In genomic region chr2:91462681-91463080, GRCm38 (mm10) we compare ENCODE assay signal across 8 mouse cellular contexts. TPM values are rescaled to one million over a fixed set of nuclear protein-coding genes. Genes with fewer than 3 reads are reported as not detected.
DNase-seq lines count a peak whose midpoint lies in the region; ATAC-seq and TF ChIP-seq lines count a peak whose summit lies in the region.

No protein-coding gene starts in this region.

- TF ChIP-seq CTCF in liver, postnatal 0 days (IDR thresholded peaks at IDR 0.05; ENCODE audit: low read depth): no peak

- H3K27ac ChIP-seq in liver, embryonic 11.5 days (ENCODE audit: low read depth, low read length): no peak overlapping the region
- H3K27ac ChIP-seq in liver, postnatal 0 days (ENCODE audit: low read depth): no peak overlapping the region
- H3K27ac ChIP-seq in forebrain, embryonic 10.5 days: peak overlapping the region; percentile 86
- H3K27ac ChIP-seq in intestine, embryonic 15.5 days: 0 out of 2 replicates have a peak overlapping the region, but pooled peaks have one; percentile 32
- no peak overlapping the region for H3K27ac ChIP-seq in neural tube, embryonic 15.5 days (replicated peaks)

- H3K27me3 ChIP-seq in liver, embryonic 11.5 days (replicated peaks; ENCODE audit: control insufficient read depth, insufficient read depth, low read length): peaks cover 26% of the 10 kb centered on the region
- peaks cover 20% of the 10 kb centered on the region for H3K27me3 ChIP-seq in liver, postnatal 0 days (ENCODE audit: insufficient read depth, low read length)
- no peaks in the 10 kb centered on the region for H3K27me3 ChIP-seq in forebrain, embryonic 10.5 days (ENCODE audit: poor library complexity, severe bottlenecking)
- no peaks in the 10 kb centered on the region for H3K27me3 ChIP-seq in intestine, embryonic 15.5 days (replicated peaks)
- H3K27me3 ChIP-seq in neural tube, embryonic 15.5 days (replicated peaks): 0 out of 2 replicates have a peak, but pooled peaks cover 5% of the 10 kb centered on the region

- peaks cover 30% of the 10 kb centered on the region for H3K4me1 ChIP-seq in liver, embryonic 11.5 days (replicated peaks; ENCODE audit: control insufficient read depth, insufficient read depth, low read length)
- H3K4me1 ChIP-seq in liver, postnatal 0 days (ENCODE audit: insufficient read depth): peaks cover 17% of the 10 kb centered on the region
- peaks cover 74% of the 10 kb centered on the region for H3K4me1 ChIP-seq in forebrain, embryonic 10.5 days
- peaks cover 32% of the 10 kb centered on the region for H3K4me1 ChIP-seq in intestine, embryonic 15.5 days (replicated peaks)
- H3K4me1 ChIP-seq in neural tube, embryonic 15.5 days: peaks cover 39% of the 10 kb centered on the region

- H3K9ac ChIP-seq in liver, embryonic 11.5 days (ENCODE audit: low read depth, low read length): no peak overlapping the region
- H3K9ac ChIP-seq in liver, postnatal 0 days (replicated peaks): no peak overlapping the region
- H3K9ac ChIP-seq in intestine, embryonic 15.5 days: 0 out of 2 replicates have a peak overlapping the region, but pooled peaks have one; percentile 17
- peak overlapping the region; percentile 28; the same call in 1 of the 2 replicates for H3K9ac ChIP-seq in neural tube, embryonic 15.5 days (replicated peaks)

- H3K4me3 ChIP-seq in liver, embryonic 11.5 days (ENCODE audit: low read depth, low read length): no peak overlapping the region
- H3K4me3 ChIP-seq in liver, postnatal 0 days (ENCODE audit: low read depth, low read length): no peak overlapping the region
- peak overlapping the region; percentile 40 for H3K4me3 ChIP-seq in forebrain, embryonic 10.5 days
- H3K4me3 ChIP-seq in intestine, embryonic 15.5 days (replicated peaks): no peak overlapping the region
- 0 out of 2 replicates have a peak overlapping the region, but pooled peaks have one; percentile 5 for H3K4me3 ChIP-seq in neural tube, embryonic 15.5 days (replicated peaks)

- no peaks in the 10 kb centered on the region for H3K36me3 ChIP-seq in liver, embryonic 11.5 days (ENCODE audit: control insufficient read depth, insufficient read depth, low read length)
- H3K36me3 ChIP-seq in liver, postnatal 0 days (replicated peaks; ENCODE audit: insufficient read depth, low read length): no peaks in the 10 kb centered on the region
- peaks cover 53% of the 10 kb centered on the region for H3K36me3 ChIP-seq in forebrain, embryonic 10.5 days (replicated peaks)
- H3K36me3 ChIP-seq in intestine, embryonic 15.5 days: no peaks in the 10 kb centered on the region
- H3K36me3 ChIP-seq in neural tube, embryonic 15.5 days: no peaks in the 10 kb centered on the region

- peak overlapping the region; percentile 39 for H3K4me2 ChIP-seq in liver, embryonic 11.5 days
- no peak overlapping the region for H3K4me2 ChIP-seq in liver, postnatal 0 days (ENCODE audit: low read depth, low read length)
- peak overlapping the region; percentile 43 for H3K4me2 ChIP-seq in intestine, embryonic 15.5 days (replicated peaks)
- H3K4me2 ChIP-seq in neural tube, embryonic 15.5 days: peak overlapping the region; percentile 51

- DNase-seq in liver, embryonic 11.5 days (ENCODE audit: low spot score): no peak
- no peak for DNase-seq in liver, postnatal 0 days
- DNase-seq in forebrain, embryonic 10.5 days (ENCODE audit: extremely low spot score, low spot score): no peak
- no peak for DNase-seq in layer of hippocampus, postnatal 10 days (ENCODE audit: low spot score in 2 of 2)
- DNase-seq in right cerebral cortex, postnatal 14 days: no peak
- no peak for DNase-seq in spleen, adult 18-20 months

- no peak for TF ChIP-seq EP300 in liver, postnatal 0 days (IDR thresholded peaks at IDR 0.05; ENCODE audit: low read depth)

- no peak for ATAC-seq in liver, embryonic 11.5 days (replicated peaks; ENCODE audit: low FRiP score)
- no peak for ATAC-seq in liver, postnatal 0 days
- no peak for ATAC-seq in intestine, embryonic 15.5 days
- ATAC-seq in neural tube, embryonic 15.5 days (ENCODE audit: low FRiP score): peak; percentile 28; the same call in 1 of the 2 replicates

- peaks cover 5% of the 10 kb centered on the region; the same call in 1 of the 2 replicates for H3K9me3 ChIP-seq in liver, embryonic 11.5 days (ENCODE audit: control insufficient read depth, low read length)
- H3K9me3 ChIP-seq in liver, postnatal 0 days (ENCODE audit: low read length): no peaks in the 10 kb centered on the region
- H3K9me3 ChIP-seq in forebrain, embryonic 10.5 days: peaks cover 5% of the 10 kb centered on the region; the same call in 1 of the 2 replicates
- H3K9me3 ChIP-seq in intestine, embryonic 15.5 days: no peaks in the 10 kb centered on the region
- no peaks in the 10 kb centered on the region for H3K9me3 ChIP-seq in neural tube, embryonic 15.5 days (replicated peaks)

- 28% methylated on average over 12 of the region's 12 CpGs for WGBS in liver, embryonic 11.5 days
- 39% methylated on average over 12 of the region's 12 CpGs for WGBS in liver, postnatal 0 days (ENCODE audit: insufficient replicate concordance)
- WGBS in forebrain, embryonic 10.5 days: 13% methylated on average over 12 of the region's 12 CpGs
- WGBS in intestine, embryonic 15.5 days: 21% methylated on average over 12 of the region's 12 CpGs
- 3% methylated on average over 12 of the region's 12 CpGs for WGBS in neural tube, embryonic 15.5 days

RNA-seq across cellular contexts. Expression of gene Lrp4, which starts 5.4 kb away (rescaled TPM):
- 1.7 and 1.9 TPM in 2 replicates for polyA plus RNA-seq in liver, embryonic 11.5 days (2014; fragmentation: Nextera tagmentation; extraction: Ambion mirVana)
- 1.4 and 1.5 TPM in 2 replicates for polyA plus RNA-seq in liver, postnatal 0 days (2015; fragmentation: Nextera tagmentation; extraction: Ambion mirVana)
- polyA plus RNA-seq in forebrain, embryonic 10.5 days (2016; fragmentation: Nextera tagmentation; extraction: Ambion mirVana): 10.6 and 11.3 TPM in 2 replicates
- polyA plus RNA-seq in intestine, embryonic 15.5 days (2015; fragmentation: Nextera tagmentation; extraction: Ambion mirVana): 8.7 and 9.2 TPM in 2 replicates
- 6.8 and 7.3 TPM in 2 replicates for polyA plus RNA-seq in neural tube, embryonic 15.5 days (2015; fragmentation: Nextera tagmentation; extraction: Ambion mirVana)
- 10 to 100 TPM; 36.2 to 40.1 TPM for total RNA-seq in layer of hippocampus, postnatal 10 days (2021)

RNA-seq across cellular contexts. Expression of gene 1110051M20Rik, which starts 18.2 kb away (rescaled TPM):
- polyA plus RNA-seq in liver, embryonic 11.5 days (2014; fragmentation: Nextera tagmentation; extraction: Ambion mirVana): 23.7 and 24.8 TPM in 2 replicates
- polyA plus RNA-seq in liver, postnatal 0 days (2015; fragmentation: Nextera tagmentation; extraction: Ambion mirVana): 4.1 and 5.5 TPM in 2 replicates
- 95.7 and 100 TPM in 2 replicates for polyA plus RNA-seq in forebrain, embryonic 10.5 days (2016; fragmentation: Nextera tagmentation; extraction: Ambion mirVana)
- polyA plus RNA-seq in intestine, embryonic 15.5 days (2015; fragmentation: Nextera tagmentation; extraction: Ambion mirVana): 36.3 and 38.6 TPM in 2 replicates
- polyA plus RNA-seq in neural tube, embryonic 15.5 days (2015; fragmentation: Nextera tagmentation; extraction: Ambion mirVana): 133 and 141 TPM in 2 replicates
- 10 to 100 TPM; 92.9 to 96.2 TPM for total RNA-seq in layer of hippocampus, postnatal 10 days (2021)

Comparison
In these comparisons a context has a peak if more than half of its experiments do, and no peak if none do; other contexts are left out.
1. H3K27ac ChIP-seq: peak in forebrain, embryonic 10.5 days (single experiment) and intestine, embryonic 15.5 days (single experiment); none in liver, embryonic 11.5 days (single experiment), liver, postnatal 0 days (single experiment) and neural tube, embryonic 15.5 days (single experiment).
2. H3K4me3 ChIP-seq: peak in forebrain, embryonic 10.5 days (single experiment) and neural tube, embryonic 15.5 days (single experiment); none in liver, embryonic 11.5 days (single experiment), liver, postnatal 0 days (single experiment) and intestine, embryonic 15.5 days (single experiment).
3. H3K9ac ChIP-seq: peak in intestine, embryonic 15.5 days (single experiment) and neural tube, embryonic 15.5 days (single experiment); none in liver, embryonic 11.5 days (single experiment) and liver, postnatal 0 days (single experiment).